Mouse (Mus musculus) hindbrain, embryonic 12.5 days (tissue): ENCODE results near the gene Olig3. TPM values are rescaled to one million over a fixed set of nuclear protein-coding genes. Genes with fewer than 3 reads are reported as not detected.

Experiments used
- ATAC-seq: fragments of 200-750 bp; cut with Nextera tagmentation; 2 replicates; pipeline ENCODE4 v1.8.0; 2017; ENCODE audit warnings: moderate TSS enrichment; ENCODE audit not compliant: low FRiP score
- H3K27ac ChIP-seq: fragments of 300-500 bp; sonication (generic); 2 replicates; pipeline ENCODE4 v1.5.1; 2016; ENCODE audit warnings: mild to moderate bottlenecking
- H3K27me3 ChIP-seq: fragments of 300-500 bp; sonication (generic); 2 replicates; pipeline ENCODE4 v1.6.1; 2016; ENCODE audit warnings: mild to moderate bottlenecking
- H3K36me3 ChIP-seq: fragments of 300-500 bp; sonication (generic); 2 replicates; pipeline ENCODE4 v1.6.1; 2016; ENCODE audit warnings: mild to moderate bottlenecking
- H3K4me1 ChIP-seq: fragments of 300-500 bp; sonication (generic); 2 replicates; pipeline ENCODE4 v1.6.1; 2016
- H3K4me2 ChIP-seq: fragments of 300-500 bp; sonication (generic); replicated peaks from 2 replicates; pipeline ENCODE4 v1.6.1; 2016; ENCODE audit warnings: mild to moderate bottlenecking
- H3K4me3 ChIP-seq: fragments of 300-500 bp; sonication (generic); 2 replicates; pipeline ENCODE4 v1.5.1; 2016; ENCODE audit warnings: mild to moderate bottlenecking
- H3K9ac ChIP-seq: fragments of 300-500 bp; sonication (generic); 2 replicates; pipeline ENCODE4 v1.6.1; 2016; ENCODE audit warnings: mild to moderate bottlenecking, moderate library complexity
- H3K9me3 ChIP-seq: fragments of 300-500 bp; sonication (generic); replicated peaks from 2 replicates; pipeline ENCODE4 v1.6.1; 2016; ENCODE audit warnings: mild to moderate bottlenecking
- WGBS: fragments of 180-500 bp; shearing (Covaris S2); methylation state at CpG from one replicate; pipeline ENCODE4 v1.1.7; 2016; 5-methylcytosine and 5-hydroxymethylcytosine counted together
- polyA plus RNA-seq: library from polyadenylated mRNA; unstranded; fragments of >200 nt; fragmentation: Nextera tagmentation; extraction: Ambion mirVana; gene quantifications from 2 replicates; pipeline ENCODE4 v1.2.1, GENCODE M21; 2016

Gene Olig3
- polyA plus RNA-seq, 1 experiment from 2014 or later, result 46.1 TPM

- H3K4me1 ChIP-seq, result no peaks in the 10 kb centered on the region
- no peak overlapping the region for H3K27ac ChIP-seq
- no peaks in the 10 kb centered on the region for H3K36me3 ChIP-seq
- peaks cover 5% of the 10 kb centered on the region for H3K27me3 ChIP-seq
- no peak overlapping the region for H3K4me3 ChIP-seq
- no peak for ATAC-seq
- H3K4me2 ChIP-seq, result no peak overlapping the region
- H3K9me3 ChIP-seq, result no peaks in the 10 kb centered on the region
- WGBS, result 23% methylated on average over 1 of the region's 1 CpGs
- no peak overlapping the region for H3K9ac ChIP-seq
Observed at GRCm38 (mm10) chr10:19404401-19404800, 48.1 kb downstream of the Olig3 start.

GRCm38 (mm10) chr10:19405959-19406358, 49.6 kb downstream of the Olig3 start:
- H3K4me3 ChIP-seq, result no peak overlapping the region
- peaks cover 9% of the 10 kb centered on the region for H3K27me3 ChIP-seq
- H3K4me1 ChIP-seq, result no peaks in the 10 kb centered on the region
- 58% methylated on average over 1 of the region's 1 CpGs for WGBS
- no peak overlapping the region for H3K27ac ChIP-seq
- no peak overlapping the region for H3K9ac ChIP-seq
- H3K9me3 ChIP-seq, result no peaks in the 10 kb centered on the region
- ATAC-seq, result no peak
- H3K4me2 ChIP-seq, result no peak overlapping the region
- H3K36me3 ChIP-seq, result no peaks in the 10 kb centered on the region

GRCm38 (mm10) chr10:19407168-19407567, 50.8 kb downstream of the Olig3 start:
- 89% methylated on average over 3 of the region's 3 CpGs for WGBS
- no peak for ATAC-seq
- H3K27me3 ChIP-seq, result peaks cover 9% of the 10 kb centered on the region

More at GRCm38 (mm10) chr10:19407168-19407567, 50.8 kb downstream of the Olig3 start:
- H3K9me3 ChIP-seq, result no peaks in the 10 kb centered on the region
- H3K36me3 ChIP-seq, result no peaks in the 10 kb centered on the region
- H3K4me1 ChIP-seq, result no peaks in the 10 kb centered on the region
- no peak overlapping the region for H3K4me3 ChIP-seq
- no peak overlapping the region for H3K9ac ChIP-seq
- H3K4me2 ChIP-seq, result no peak overlapping the region
- H3K27ac ChIP-seq, result no peak overlapping the region

Other genes with a start within 250 kb of the Olig3 start
- gene Ifngr1, start 235.4 kb downstream of the Olig3 start, polyA plus RNA-seq, result 27.5 and 30.9 TPM in 2 replicates